Mouse (Mus musculus) cerebellum, adult 2 months (tissue): ENCODE measurements at regions not wholly inside any gene's neighbourhood (a gene's known extent, or its start where the extent isn't known, plus 50 kb on each side); places are given as distances from the start of the nearest gene placed in this dataset.

Experiments
- CTCF ChIP-seq: fragments of 200-500 bp; IDR thresholded peaks from 2 replicates; pipeline ENCODE4 v1.5.1; 2011; ENCODE audit warnings: low read depth, mild to moderate bottlenecking, control low read depth, low read length, moderate library complexity, borderline replicate concordance; ENCODE audit not compliant: insufficient read depth
- POLR2A ChIP-seq: fragments of 200-500 bp; IDR thresholded peaks from 2 replicates; pipeline ENCODE4 v1.6.1; 2011; ENCODE audit warnings: low read length, control low read depth, borderline replicate concordance; ENCODE audit not compliant: insufficient read depth

DNA sequence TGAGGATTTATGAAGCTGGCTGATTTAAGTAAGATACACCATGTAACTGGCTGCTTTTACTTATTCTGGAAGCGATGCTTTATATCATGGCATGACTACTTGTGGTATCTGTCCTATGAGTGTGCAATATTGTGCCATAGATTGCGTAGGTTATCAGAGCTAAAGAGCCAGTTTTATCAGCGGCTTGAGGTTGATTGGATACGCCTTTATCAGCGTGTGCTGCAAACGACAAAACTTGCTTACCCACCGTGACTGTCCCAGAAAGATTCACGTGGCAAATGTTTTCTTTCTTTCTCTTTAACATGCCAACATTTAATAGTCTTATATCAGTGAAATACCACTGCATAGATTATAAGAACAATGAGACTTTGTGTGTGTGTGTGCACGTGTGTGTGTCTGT lies 384.1 kb downstream of the Setd4 start:
- TF ChIP-seq CTCF = no peak
- no peak for TF ChIP-seq POLR2A
